11 mouse cellular contexts compared by ENCODE assay signal in the genomic region with DNA sequence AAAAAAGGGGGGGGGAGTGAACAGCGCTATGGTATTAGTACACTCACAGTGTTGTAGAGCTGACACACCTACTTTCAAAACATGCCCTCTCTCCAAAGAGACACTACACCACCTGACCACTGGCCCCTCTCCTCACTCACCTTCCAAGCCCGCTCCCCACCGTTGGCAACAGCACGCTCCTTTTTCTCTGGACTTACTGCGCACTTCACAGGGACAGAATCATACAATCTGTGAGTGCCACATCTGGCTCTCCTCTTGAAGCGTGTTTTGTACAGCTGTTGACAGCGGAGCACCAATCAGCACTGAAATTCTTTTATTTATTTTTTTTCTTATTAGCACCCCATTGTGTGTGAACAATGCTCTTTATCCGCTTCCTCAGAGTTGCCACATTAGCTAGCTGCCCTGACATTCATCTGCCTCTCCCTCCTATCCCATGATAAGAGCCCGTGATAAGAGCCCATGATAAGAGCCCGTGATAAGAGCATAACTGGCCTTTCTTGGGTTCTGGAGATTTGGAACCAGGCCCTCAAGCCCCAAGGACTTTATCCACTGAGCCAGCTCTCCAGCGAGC. TPM values are rescaled to one million over a fixed set of nuclear protein-coding genes. Genes with fewer than 3 reads are reported as not detected.
DNase-seq lines count a peak whose midpoint lies in the region; ATAC-seq lines count a peak whose summit lies in the region.
"Had no signal": no experiment of that assay in that cellular context is flagged by ENCODE, and none has a peak within 500 bp of the region (broad histone marks: within the 10 kb centered on the region; RNA-seq: fewer than 3 reads in every experiment).

No protein-coding gene starts in this region.

- no peaks in the 10 kb centered on the region for H3K27me3 ChIP-seq in erythroblast, embryonic 14.5 days (ENCODE audit: control insufficient read depth)
- H3K27me3 ChIP-seq in hindbrain, embryonic 12.5 days = no peaks in the 10 kb centered on the region
- H3K27me3 ChIP-seq: Patski had no signal

- no peaks in the 10 kb centered on the region for H3K36me3 ChIP-seq in erythroblast, embryonic 14.5 days (ENCODE audit: control insufficient read depth)
- no peaks in the 10 kb centered on the region for H3K36me3 ChIP-seq in hindbrain, embryonic 12.5 days

- 0 out of 2 replicates have a peak overlapping the region, but pooled peaks have one; percentile 27 for H3K9ac ChIP-seq in hindbrain, embryonic 12.5 days

- H3K9me3 ChIP-seq in erythroblast, embryonic 14.5 days (ENCODE audit: control insufficient read depth, low read length) = no peaks in the 10 kb centered on the region
- no peaks in the 10 kb centered on the region for H3K9me3 ChIP-seq in hindbrain, embryonic 12.5 days (replicated peaks)

- peaks cover 50% of the 10 kb centered on the region for H3K4me1 ChIP-seq in erythroblast, embryonic 14.5 days (ENCODE audit: control insufficient read depth)
- H3K4me1 ChIP-seq in hindbrain, embryonic 12.5 days = peaks cover 26% of the 10 kb centered on the region

- ATAC-seq in erythroblast, adult 5-6 weeks (replicated peaks; ENCODE audit: low FRiP score, poor library complexity, severe bottlenecking) = no peak
- no peak for ATAC-seq in hindbrain, embryonic 12.5 days (ENCODE audit: low FRiP score)
- ATAC-seq: Patski had no signal

- peak overlapping the region; percentile 76 for H3K4me2 ChIP-seq in hindbrain, embryonic 12.5 days (replicated peaks)

- H3K27ac ChIP-seq in hindbrain, embryonic 12.5 days = no peak overlapping the region

- WGBS in hindbrain, embryonic 12.5 days = 42% methylated on average over 11 of the region's 11 CpGs

- H3K4me3 ChIP-seq in erythroblast, embryonic 14.5 days (replicated peaks) = peak overlapping the region; percentile 35
- no peak overlapping the region for H3K4me3 ChIP-seq in hindbrain, embryonic 12.5 days

- DNase-seq in brain, adult 2 months (ENCODE audit: low read depth, low spot score) = peak; percentile 81
- DNase-seq in lung, postnatal 36 days = peak; percentile 53
- DNase-seq in right cerebral cortex, adult 18-20 months = no peak
- DNase-seq in gastrocnemius, postnatal 25 days = no peak
- DNase-seq in layer of hippocampus, adult 11-12 months (ENCODE audit: low spot score) = no peak

RNA-seq across cellular contexts. Expression of a gene that starts 43.4 kb away (rescaled TPM):
- polyA plus RNA-seq in erythroblast, embryonic 14.5 days (2012) = not detected in 2 replicates
- not detected in 2 replicates for total RNA-seq in erythroblast, adult 5-6 weeks (2015; ENCODE audit: low replicate concordance)
- total RNA-seq in erythroblast, adult 5-6 weeks (2017; ENCODE audit: low replicate concordance) = not detected in 2 replicates
- polyA plus RNA-seq in hindbrain, embryonic 12.5 days (2016; fragmentation: Nextera tagmentation; extraction: Ambion mirVana) = 0.93 and 1.6 TPM in 2 replicates
- total RNA-seq in gastrocnemius, postnatal 25 days (2021) = not detected
- polyA plus RNA-seq: spleen, adult 2 months had no signal

RNA-seq across cellular contexts. Expression of a gene that starts 47.0 kb away (rescaled TPM):
- polyA plus RNA-seq in erythroblast, embryonic 14.5 days (2012) = 0.27 TPM in 2 replicates
- total RNA-seq in erythroblast, adult 5-6 weeks (2015; ENCODE audit: low replicate concordance) = 11.3 and 16.7 TPM in 2 replicates
- total RNA-seq in erythroblast, adult 5-6 weeks (2017; ENCODE audit: low replicate concordance) = 17.3 and 20.9 TPM in 2 replicates
- 404 and 420 TPM in 2 replicates for polyA plus RNA-seq in hindbrain, embryonic 12.5 days (2016; fragmentation: Nextera tagmentation; extraction: Ambion mirVana)
- 10 to 100 TPM; 11.8 to 12.5 TPM for total RNA-seq in gastrocnemius, postnatal 25 days (2021)

RNA-seq across cellular contexts. Expression of a gene that starts 54.2 kb away (rescaled TPM):
- polyA plus RNA-seq in erythroblast, embryonic 14.5 days (2012) = not detected in 2 replicates
- total RNA-seq in erythroblast, adult 5-6 weeks (2015; ENCODE audit: low replicate concordance) = not detected in 2 replicates
- total RNA-seq in erythroblast, adult 5-6 weeks (2017; ENCODE audit: low replicate concordance) = not detected in 2 replicates
- 0.36 and 0.39 TPM in 2 replicates for polyA plus RNA-seq in hindbrain, embryonic 12.5 days (2016; fragmentation: Nextera tagmentation; extraction: Ambion mirVana)
- total RNA-seq in gastrocnemius, postnatal 25 days (2021) = not detected
- total RNA-seq: hematopoietic stem cell, adult 5-6 weeks had no signal
- polyA plus RNA-seq: spleen, adult 2 months had no signal

Comparison
In these comparisons a context has a peak if more than half of its experiments do, and no peak if none do; other contexts are left out.
1. DNase-seq: peak in brain, adult 2 months (single experiment) and lung, postnatal 36 days (single experiment); none in right cerebral cortex, adult 18-20 months (single experiment), gastrocnemius, postnatal 25 days (single experiment) and layer of hippocampus, adult 11-12 months (single experiment).